Mouse (Mus musculus): Measurements from ENCODE around the gene Kif18b.

Gene Kif18b

GRCm38 (mm10) chr11:102924557-102925350 lies at the start of gene Kif18b:
Kif18b (minus strand) TSS chr11:102925124.
- peak; percentile 83 to 88 for DNase-seq

- DNase-seq: no peak
Observed at GRCm38 (mm10) chr11:102972326-102972725, 47.4 kb upstream of the Kif18b start.

- no peak for DNase-seq
Observed at GRCm38 (mm10) chr11:102971604-102972003, 46.7 kb upstream of the Kif18b start.

GRCm38 (mm10) chr11:102964547-102965091 lies 39.7 kb upstream of the Kif18b start:
- DNase-seq: no peak

- no peak for DNase-seq
Observed at GRCm38 (mm10) chr11:102963855-102964546, 39.1 kb upstream of the Kif18b start.

GRCm38 (mm10) chr11:102963246-102963854 lies 38.4 kb upstream of the Kif18b start:
- no peak for DNase-seq

- DNase-seq: no peak
Observed at GRCm38 (mm10) chr11:102962861-102963245, 37.9 kb upstream of the Kif18b start.

- DNase-seq: no peak
Observed at GRCm38 (mm10) chr11:102961082-102961481, 36.2 kb upstream of the Kif18b start.

GRCm38 (mm10) chr11:102958870-102959269 lies 33.9 kb upstream of the Kif18b start:
- DNase-seq: no peak

- no peak for DNase-seq
Observed at GRCm38 (mm10) chr11:102958431-102958830, 33.5 kb upstream of the Kif18b start.

GRCm38 (mm10) chr11:102957692-102958091 lies 32.8 kb upstream of the Kif18b start:
- no peak for DNase-seq

- DNase-seq: no peak
Observed at GRCm38 (mm10) chr11:102956962-102957614, 32.2 kb upstream of the Kif18b start.

GRCm38 (mm10) chr11:102952922-102953321 lies 28.0 kb upstream of the Kif18b start:
- DNase-seq: no peak

GRCm38 (mm10) chr11:102948043-102948961 lies 23.4 kb upstream of the Kif18b start:
- DNase-seq: peak in 1 of 2 experiments; percentile 24

GRCm38 (mm10) chr11:102946992-102947343 lies 22.0 kb upstream of the Kif18b start:
- no peak for DNase-seq

- DNase-seq: peak; percentile 75 to 78
Observed at GRCm38 (mm10) chr11:102946265-102946991, 21.5 kb upstream of the Kif18b start, which contains the start of gene C1ql1. C1ql1 (minus strand) TSS chr11:102946688.

GRCm38 (mm10) chr11:102945306-102946264 lies 20.7 kb upstream of the Kif18b start:
- DNase-seq: no peak

- no peak for DNase-seq
Observed at GRCm38 (mm10) chr11:102941236-102941635, 16.3 kb upstream of the Kif18b start.

GRCm38 (mm10) chr11:102939024-102939675 lies 14.2 kb upstream of the Kif18b start:
- DNase-seq: no peak

Measured in spleen, adult 18-20 months (tissue).